Mouse (Mus musculus) cerebellum, adult 2 months (tissue): Measurements from ENCODE around the gene Cdkl5.

Experiments
- CTCF ChIP-seq: fragments of 200-500 bp; IDR thresholded peaks from 2 replicates; pipeline ENCODE4 v1.5.1; 2011; ENCODE audit warnings: low read depth, mild to moderate bottlenecking, control low read depth, low read length, moderate library complexity, borderline replicate concordance; ENCODE audit not compliant: insufficient read depth
- POLR2A ChIP-seq: fragments of 200-500 bp; IDR thresholded peaks from 2 replicates; pipeline ENCODE4 v1.6.1; 2011; ENCODE audit warnings: low read length, control low read depth, borderline replicate concordance; ENCODE audit not compliant: insufficient read depth

DNA sequence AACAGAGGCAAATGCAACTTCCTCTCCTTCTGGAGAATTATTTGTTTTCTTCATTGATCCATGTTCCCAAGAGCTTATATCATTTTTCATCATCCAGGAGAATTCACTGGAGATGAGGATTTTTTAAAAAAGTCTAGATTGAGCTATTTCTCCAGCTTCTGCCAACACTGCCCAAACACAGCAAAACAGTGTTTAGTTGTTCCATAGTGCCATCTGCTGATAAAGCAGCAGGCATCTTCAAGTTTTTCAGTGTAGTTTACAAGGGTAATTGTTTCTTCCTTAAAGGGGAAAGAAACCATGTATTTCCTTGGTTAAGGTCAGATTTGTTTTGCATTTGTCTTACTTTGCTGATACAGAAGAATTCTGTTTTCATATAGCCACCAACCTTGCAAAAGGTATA, 35.7 kb upstream of the Cdkl5 start:
- TF ChIP-seq CTCF = no peak
- no peak for TF ChIP-seq POLR2A
